Mouse (Mus musculus): ENCODE data around the gene Cks1b.

The Cks1b gene

GRCm38 (mm10) chr3:89382033-89382882 is 35.9 kb downstream of the Cks1b start:
- no peak for DNase-seq (ENCODE audit: low read depth, low spot score)

GRCm38 (mm10) chr3:89381233-89381632 is 37.0 kb downstream of the Cks1b start:
- no peak for DNase-seq (ENCODE audit: low read depth, low spot score)

GRCm38 (mm10) chr3:89380711-89381110 is 37.5 kb downstream of the Cks1b start:
- DNase-seq (ENCODE audit: low read depth, low spot score) = no peak

- no peak for DNase-seq (ENCODE audit: low read depth, low spot score)
These were observed 37.9 kb downstream of the Cks1b start for GRCm38 (mm10) chr3:89380291-89380690.

GRCm38 (mm10) chr3:89379388-89380131 is 38.6 kb downstream of the Cks1b start:
- no peak for DNase-seq (ENCODE audit: low read depth, low spot score)

- DNase-seq (ENCODE audit: low read depth, low spot score) = no peak
These were observed 39.7 kb downstream of the Cks1b start for GRCm38 (mm10) chr3:89378394-89379067.

GRCm38 (mm10) chr3:89377831-89378230 is 40.4 kb downstream of the Cks1b start:
- no peak for DNase-seq (ENCODE audit: low read depth, low spot score)

- no peak for DNase-seq (ENCODE audit: low read depth, low spot score)
These were observed 44.5 kb downstream of the Cks1b start for GRCm38 (mm10) chr3:89373581-89374231.

- DNase-seq (ENCODE audit: low read depth, low spot score) = no peak
These were observed 50.8 kb downstream of the Cks1b start for GRCm38 (mm10) chr3:89367338-89367737.

- no peak for DNase-seq (ENCODE audit: low read depth, low spot score)
These were observed 52.4 kb downstream of the Cks1b start for GRCm38 (mm10) chr3:89365486-89366414.
